Mouse (Mus musculus) kidney, adult 2 months (tissue): Measurements from ENCODE around the gene Ilkap. TPM values are rescaled to one million over a fixed set of nuclear protein-coding genes. Genes with fewer than 3 reads are reported as not detected.

Source experiments
- DNase-seq: peaks from one replicate; pipeline ENCODE4 v3.0.0; 2021
- H3K27ac ChIP-seq: fragments of 200-500 bp; 2 replicates; pipeline ENCODE4 v1.5.1; 2012; ENCODE audit warnings: low read depth, low read length, control low read depth, inconsistent platforms; ENCODE audit not compliant: insufficient read depth
- H3K27me3 ChIP-seq: fragments of 200-500 bp; replicated peaks from 2 replicates; pipeline ENCODE4 v1.6.1; 2012; ENCODE audit warnings: mild to moderate bottlenecking, moderate library complexity, low read length, inconsistent platforms; ENCODE audit not compliant: control insufficient read depth, insufficient read depth
- H3K36me3 ChIP-seq: fragments of 200-500 bp; 2 replicates; pipeline ENCODE4 v1.6.1; 2012; ENCODE audit warnings: mild to moderate bottlenecking, moderate library complexity, low read length, inconsistent platforms; ENCODE audit not compliant: control insufficient read depth, insufficient read depth
- H3K4me1 ChIP-seq: fragments of 200-500 bp; 2 replicates; pipeline ENCODE4 v1.6.1; 2011; ENCODE audit warnings: low read length; ENCODE audit not compliant: control insufficient read depth, insufficient read depth
- H3K4me3 ChIP-seq: fragments of 200-500 bp; 2 replicates; pipeline ENCODE4 v1.5.1; 2011; ENCODE audit warnings: mild to moderate bottlenecking, low read depth, low read length, control low read depth; ENCODE audit not compliant: insufficient read depth
- CTCF ChIP-seq: fragments of 200-500 bp; conservative IDR thresholded peaks from 2 replicates; pipeline ENCODE4 v1.5.1; 2011; ENCODE audit warnings: low read depth, mild to moderate bottlenecking, control low read depth, low read length, moderate library complexity, mixed read lengths; ENCODE audit not compliant: insufficient read depth, insufficient read length
- POLR2A ChIP-seq: fragments of 200-500 bp; IDR thresholded peaks from one replicate; pipeline ENCODE4 v1.6.1; 2011; ENCODE audit warnings: low read depth, low read length, control low read depth
- WGBS: fragments of 180-500 bp; shearing (Covaris S2); methylation state at CpG from one replicate; pipeline ENCODE4 v1.1.7; 2018; 5-methylcytosine and 5-hydroxymethylcytosine counted together
- polyA plus RNA-seq: library from polyadenylated mRNA; depleted of rRNA; stranded (reverse); fragments of >200 nt; gene quantifications from 2 replicates; pipeline ENCODE4 v1.2.3, GENCODE M21; 2012; rRNA removed

Gene Ilkap
- polyA plus RNA-seq, 1 experiment = 47.9 TPM

DNA sequence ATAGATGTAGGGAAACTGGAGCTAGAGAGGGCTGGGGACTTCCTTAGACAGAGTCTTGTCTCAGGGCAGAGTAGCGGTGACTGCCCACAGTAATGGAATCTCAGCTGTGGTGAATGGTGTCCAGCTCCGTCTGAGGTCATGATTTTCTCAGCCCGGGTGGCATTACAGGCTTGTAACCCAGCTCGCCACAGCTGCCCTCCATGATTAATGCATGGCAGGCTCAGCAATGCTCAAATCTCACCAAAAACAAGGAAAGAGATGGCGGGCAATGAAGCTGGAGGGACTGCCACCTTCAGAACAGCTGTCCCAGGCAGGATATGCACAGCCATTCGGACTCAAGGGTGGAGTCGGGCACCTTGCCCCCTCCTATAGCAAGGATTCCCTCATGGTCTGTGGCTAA, 61.3 kb downstream of the Ilkap start:
- no peaks in the 10 kb centered on the region for H3K27me3 ChIP-seq
- WGBS = 82% methylated on average over 7 of the region's 7 CpGs
- H3K4me3 ChIP-seq = no peak overlapping the region
- no peak overlapping the region for H3K27ac ChIP-seq
- no peaks in the 10 kb centered on the region for H3K4me1 ChIP-seq
- DNase-seq = no peak
- no peaks in the 10 kb centered on the region for H3K36me3 ChIP-seq
- TF ChIP-seq POLR2A (no peak), CTCF (no peak)

DNA sequence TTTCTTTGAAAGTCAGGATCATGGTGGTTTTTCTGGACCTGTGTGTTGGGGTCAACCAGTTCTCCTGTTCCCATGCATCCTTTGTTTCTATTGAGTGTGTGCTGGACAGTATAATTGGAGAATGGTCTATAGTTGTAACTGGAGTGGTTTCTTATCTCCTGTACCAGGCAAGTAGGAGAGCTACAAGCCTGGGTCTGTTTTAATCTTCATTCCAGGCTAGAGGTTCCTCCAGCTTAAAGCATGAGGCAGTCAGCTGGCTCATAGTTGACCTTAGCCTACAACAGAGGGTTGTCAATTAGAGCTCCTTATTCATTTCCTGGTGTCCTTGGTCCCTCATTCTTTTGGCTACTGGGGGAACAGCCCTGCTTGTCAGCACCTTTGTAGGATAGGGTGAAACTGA, 65.0 kb downstream of the Ilkap start:
- DNase-seq = no peak
- no peak overlapping the region for H3K4me3 ChIP-seq
- no peaks in the 10 kb centered on the region for H3K27me3 ChIP-seq
- H3K4me1 ChIP-seq = no peaks in the 10 kb centered on the region
- no peaks in the 10 kb centered on the region for H3K36me3 ChIP-seq
- no peak overlapping the region for H3K27ac ChIP-seq
- no peak for TF ChIP-seq POLR2A
- TF ChIP-seq CTCF = no peak

DNA sequence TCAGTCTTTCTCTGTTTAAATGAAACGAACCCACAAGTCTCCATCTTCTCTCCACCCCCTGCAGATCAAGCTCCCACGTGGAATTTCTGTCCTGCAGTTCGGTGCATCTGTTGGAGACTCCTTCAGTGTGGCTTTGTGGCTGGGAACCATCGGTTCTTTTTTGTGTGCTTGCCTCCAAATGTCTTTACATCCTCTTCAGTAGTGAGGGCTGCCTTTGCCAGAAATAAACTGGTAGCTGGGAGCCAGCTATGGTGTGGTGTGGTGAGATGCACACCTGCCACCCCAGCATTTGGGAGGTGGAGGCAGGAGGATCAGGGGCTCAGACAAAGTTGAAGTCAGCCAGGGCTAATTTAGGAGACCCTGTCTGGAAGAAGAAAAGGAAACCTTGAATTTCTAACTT, 66.5 kb downstream of the Ilkap start:
- WGBS = 71% methylated on average over 4 of the region's 4 CpGs
- H3K4me1 ChIP-seq = no peaks in the 10 kb centered on the region
- no peaks in the 10 kb centered on the region for H3K36me3 ChIP-seq
- TF ChIP-seq POLR2A = no peak
- TF ChIP-seq CTCF = no peak
- no peak overlapping the region for H3K27ac ChIP-seq
- H3K27me3 ChIP-seq = no peaks in the 10 kb centered on the region
- no peak for DNase-seq
- H3K4me3 ChIP-seq = no peak overlapping the region

DNA sequence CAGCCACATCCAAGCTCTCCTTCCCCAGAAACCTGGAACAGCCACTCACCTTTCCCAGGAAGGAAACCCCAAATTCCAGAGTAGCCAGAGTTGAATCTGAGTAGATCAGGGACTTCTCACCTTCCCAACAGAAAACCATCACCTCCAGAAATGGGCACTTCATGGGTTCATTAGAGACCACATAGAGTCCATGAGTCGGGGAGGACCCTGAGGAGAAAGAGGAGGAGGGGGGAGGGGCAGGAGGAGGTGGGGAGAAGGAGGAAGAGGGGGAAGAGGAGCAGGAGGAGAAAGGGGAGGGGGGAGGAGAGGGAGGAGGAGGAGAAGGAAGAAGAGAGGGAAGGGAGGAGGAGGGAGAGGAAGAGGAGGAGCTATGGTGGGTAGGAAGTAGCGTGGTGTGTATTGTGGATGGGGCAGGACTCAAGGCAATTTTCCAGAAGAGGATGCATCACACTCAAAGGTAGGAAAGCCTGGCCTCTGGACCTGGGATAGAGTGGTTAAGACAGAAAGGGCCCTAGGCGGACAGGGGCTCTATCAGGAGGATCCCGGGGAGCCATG, 73.0 kb downstream of the Ilkap start:
- H3K4me3 ChIP-seq = no peak overlapping the region
- TF ChIP-seq POLR2A (no peak), CTCF (no peak)
- no peak for DNase-seq
- 78% methylated on average over 4 of the region's 4 CpGs for whole genome bisulfite sequencing
- H3K27me3 ChIP-seq = no peaks in the 10 kb centered on the region
- no peaks in the 10 kb centered on the region for H3K4me1 ChIP-seq
- H3K36me3 ChIP-seq = no peaks in the 10 kb centered on the region
- H3K27ac ChIP-seq = no peak overlapping the region

DNA sequence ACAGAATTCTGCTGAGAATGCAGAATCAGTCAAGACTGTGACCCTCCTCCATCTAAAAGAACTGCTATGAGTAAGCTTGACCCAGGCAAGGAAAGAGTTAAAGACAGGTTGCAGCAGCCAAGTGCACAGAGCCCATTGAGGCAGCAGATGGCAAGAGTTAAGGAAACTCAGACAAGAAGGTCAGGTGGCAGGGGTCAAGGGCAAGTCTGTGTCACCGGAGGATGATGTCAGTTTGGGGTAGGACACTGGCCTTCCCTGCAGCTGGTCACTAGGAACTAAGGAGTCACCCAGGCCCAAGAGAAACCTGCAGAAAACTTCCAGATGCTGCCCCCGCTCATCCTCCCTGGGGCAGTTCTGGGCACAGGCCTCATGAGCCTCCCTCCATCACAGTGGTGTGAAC, 74.0 kb downstream of the Ilkap start:
- H3K27me3 ChIP-seq = no peaks in the 10 kb centered on the region
- H3K27ac ChIP-seq = no peak overlapping the region
- TF ChIP-seq POLR2A (no peak), CTCF (no peak)
- H3K4me1 ChIP-seq = no peaks in the 10 kb centered on the region
- WGBS = 80% methylated on average over 2 of the region's 2 CpGs
- H3K4me3 ChIP-seq = no peak overlapping the region
- H3K36me3 ChIP-seq = no peaks in the 10 kb centered on the region
- no peak for DNase-seq

Other genes with a start within 250 kb of the Ilkap start
- gene Ramp1, start 219.0 kb downstream of the Ilkap start, polyA plus RNA-seq = 1.9 and 2.6 TPM in 2 replicates
- 37.2 and 38.5 TPM in 2 replicates for gene Ube2f, start 148.5 kb downstream of the Ilkap start, polyA plus RNA-seq
- 113 and 125 TPM in 2 replicates for gene Scly, start 100.5 kb downstream of the Ilkap start, polyA plus RNA-seq
- 0.05 and 0.15 TPM in 2 replicates for gene Espnl, start 76.7 kb downstream of the Ilkap start, polyA plus RNA-seq
- gene Klhl30, start 47.8 kb downstream of the Ilkap start, polyA plus RNA-seq = 1.0 and 1.5 TPM in 2 replicates
- 0.14 and 0.19 TPM in 2 replicates for gene Erfe, start 32.4 kb downstream of the Ilkap start, polyA plus RNA-seq
- 64.1 and 66.7 TPM in 2 replicates for gene Hes6, start 15.2 kb upstream of the Ilkap start, polyA plus RNA-seq
- gene Per2, start 60.5 kb upstream of the Ilkap start, polyA plus RNA-seq = 5.6 and 6.8 TPM in 2 replicates
- 9.8 and 11.2 TPM in 2 replicates for gene Traf3ip1, start 95.8 kb upstream of the Ilkap start, polyA plus RNA-seq
- gene Asb1, start 141.7 kb upstream of the Ilkap start, polyA plus RNA-seq = 7.3 and 7.6 TPM in 2 replicates